Mouse (Mus musculus) kidney, adult 2 months (tissue): Measurements from ENCODE around the gene A730009L09Rik.

Experiments used
- CTCF ChIP-seq: fragments of 200-500 bp; conservative IDR thresholded peaks from 2 replicates; pipeline ENCODE4 v1.5.1; 2011; ENCODE audit warnings: low read depth, mild to moderate bottlenecking, control low read depth, low read length, moderate library complexity, mixed read lengths; ENCODE audit not compliant: insufficient read depth, insufficient read length
- POLR2A ChIP-seq: fragments of 200-500 bp; IDR thresholded peaks from one replicate; pipeline ENCODE4 v1.6.1; 2011; ENCODE audit warnings: low read depth, low read length, control low read depth

DNA sequence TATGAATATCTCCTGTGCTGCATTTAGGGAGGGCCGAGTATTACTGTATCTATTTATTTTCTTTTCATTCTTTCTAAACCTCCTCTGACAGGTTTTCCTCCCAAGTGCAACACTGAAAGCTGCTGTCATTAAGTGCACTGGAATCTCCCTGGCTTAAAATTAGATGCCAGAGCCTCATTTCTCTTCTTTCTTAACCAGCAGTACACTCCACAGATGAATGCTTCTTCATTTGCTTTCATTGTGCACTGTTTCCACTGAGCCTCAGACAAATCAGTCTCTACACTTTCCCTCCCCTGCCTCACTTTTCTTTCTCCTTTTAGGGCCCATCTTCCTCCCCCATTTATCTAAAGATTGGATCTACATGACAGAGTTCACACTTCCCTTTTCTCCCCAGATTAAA, 44.9 kb upstream of the A730009L09Rik start:
- no peak for TF ChIP-seq CTCF
- no peak for TF ChIP-seq POLR2A
